Mouse (Mus musculus) myocyte (in vitro differentiated cells): ENCODE measurements around the gene Zfp146. TPM values are rescaled to one million over a fixed set of nuclear protein-coding genes. Genes with fewer than 3 reads are reported as not detected.

Experiments used
- H3K27me3 ChIP-seq: one replicate; pipeline ENCODE4 v1.6.1; 2011; ENCODE audit not compliant: control insufficient read depth, insufficient read depth, insufficient read length
- H3K36me3 ChIP-seq: one replicate; pipeline ENCODE4 v1.6.1; 2011; ENCODE audit not compliant: control insufficient read depth, insufficient read depth
- H3K4me2 ChIP-seq: one replicate; pipeline ENCODE4 v1.6.1; 2011; ENCODE audit warnings: low read depth, control low read depth
- H3K4me3 ChIP-seq: one replicate; pipeline ENCODE4 v1.5.1; 2011; ENCODE audit warnings: mild to moderate bottlenecking, control low read depth, moderate library complexity
- H3K79me2 ChIP-seq: one replicate; pipeline ENCODE4 v1.6.1; 2011; ENCODE audit not compliant: control insufficient read depth, insufficient read depth
- H3ac ChIP-seq: one replicate; pipeline ENCODE4 v1.6.1; 2011; ENCODE audit not compliant: control insufficient read depth, insufficient read length
- CEBPB ChIP-seq: IDR thresholded peaks from 2 replicates; pipeline ENCODE4 v1.6.1; 2011; ENCODE audit warnings: mild to moderate bottlenecking, moderate library complexity; ENCODE audit not compliant: poor library complexity, insufficient read depth, severe bottlenecking
- E2F4 ChIP-seq: IDR thresholded peaks from one replicate; pipeline ENCODE4 v1.6.1; 2011; ENCODE audit warnings: mild to moderate bottlenecking, control low read depth, moderate library complexity; ENCODE audit not compliant: insufficient read depth
- MAX ChIP-seq: IDR thresholded peaks from one replicate; pipeline ENCODE4 v1.6.1; 2011; ENCODE audit warnings: low read depth, mild to moderate bottlenecking, control low read depth
- MYOD1 ChIP-seq, 3 experiments: IDR thresholded peaks; one replicate each; pipeline ENCODE4 v1.6.1; 2011; ENCODE audit warnings: control low read depth in 2 of 3, low read depth in 2 of 3, mild to moderate bottlenecking in 2 of 3, moderate library complexity in 1 of 3; ENCODE audit not compliant: insufficient read length in 2 of 3, control insufficient read depth in 1 of 3
- MYOG ChIP-seq, 3 experiments: IDR thresholded peaks; one replicate each; pipeline ENCODE4 v1.6.1; 2011; ENCODE audit warnings: control low read depth in 2 of 3, low read depth in 2 of 3, mild to moderate bottlenecking in 2 of 3; ENCODE audit not compliant: insufficient read length in 2 of 3, control insufficient read depth in 1 of 3, insufficient read depth in 1 of 3
- POLR2A ChIP-seq: IDR thresholded peaks from one replicate; pipeline ENCODE4 v1.6.1; 2011; ENCODE audit warnings: low read depth, mild to moderate bottlenecking, control low read depth, moderate library complexity; ENCODE audit not compliant: insufficient read length
- POLR2AphosphoS2 ChIP-seq: IDR thresholded peaks from one replicate; pipeline ENCODE4 v1.6.1; 2011; ENCODE audit warnings: low read depth, control low read depth; ENCODE audit not compliant: insufficient read length
- REST ChIP-seq: IDR thresholded peaks from one replicate; pipeline ENCODE4 v1.6.1; 2011; ENCODE audit warnings: mild to moderate bottlenecking, control low read depth, moderate library complexity; ENCODE audit not compliant: insufficient read depth, insufficient read length
- SRF ChIP-seq: IDR thresholded peaks from one replicate; pipeline ENCODE4 v1.6.1; 2011; ENCODE audit warnings: low read depth; ENCODE audit not compliant: control insufficient read depth, insufficient read length
- TCF12 ChIP-seq: IDR thresholded peaks from one replicate; pipeline ENCODE4 v1.6.1; 2011; ENCODE audit warnings: mild to moderate bottlenecking, control low read depth; ENCODE audit not compliant: poor library complexity, insufficient read depth, severe bottlenecking
- TCF3 ChIP-seq: IDR thresholded peaks from one replicate; pipeline ENCODE4 v1.6.1; 2011; ENCODE audit warnings: low read depth, control low read depth; ENCODE audit not compliant: insufficient read length
- USF1 ChIP-seq: IDR thresholded peaks from one replicate; pipeline ENCODE4 v1.6.1; 2011; ENCODE audit warnings: low read depth, mild to moderate bottlenecking, control low read depth, moderate library complexity
- polyA plus RNA-seq: library from polyadenylated mRNA; unstranded; fragments of >200 nt; fragmentation: generic; extraction: Trizol; gene quantifications from one replicate; pipeline ENCODE4 v1.2.1, GENCODE M21; 2012; ENCODE audit warnings: missing spikeins

Zfp146 gene
- polyA plus RNA-seq, 1 experiment, result 13.2 TPM

DNA sequence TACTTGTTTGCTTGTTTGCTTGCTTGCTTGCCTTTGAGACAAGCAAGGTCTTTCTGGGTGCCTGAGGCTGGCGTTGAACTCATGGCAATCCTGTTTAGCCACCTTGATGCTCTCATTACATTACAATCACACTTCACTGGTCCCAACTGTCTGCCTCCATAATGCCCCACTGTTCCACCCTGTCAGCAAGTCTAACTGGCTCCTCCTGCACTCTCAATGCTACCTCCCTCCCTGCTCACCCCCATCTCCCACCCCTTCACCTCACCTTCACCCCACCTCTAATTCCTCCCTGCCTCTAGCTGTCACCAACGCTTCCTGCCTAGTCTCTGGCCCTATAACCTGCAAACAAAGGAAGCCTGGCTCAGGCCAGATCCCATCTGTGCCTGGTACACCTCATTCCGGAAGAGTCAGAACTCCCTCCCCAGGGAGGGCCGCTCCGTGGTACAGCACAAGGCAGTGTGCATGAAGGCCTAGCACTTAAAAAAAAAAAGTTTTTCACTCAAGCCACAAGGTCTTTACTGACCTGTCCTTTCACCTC lies 28.1 kb upstream of the Zfp146 start:
- no peak overlapping the region for H3K4me3 ChIP-seq
- no peak overlapping the region for H3ac ChIP-seq
- H3K36me3 ChIP-seq, result no peaks in the 10 kb centered on the region
- H3K79me2 ChIP-seq, result peaks cover 16% of the 10 kb centered on the region
- H3K27me3 ChIP-seq, result no peaks in the 10 kb centered on the region
- TF ChIP-seq E2F4 (no peak), TCF12 (no peak), TCF3 (no peak), SRF (no peak), MYOD1 (IDR thresholded peaks at IDR 0.05; ENCODE audit: control insufficient read depth in 1 of 3, insufficient read length in 2 of 3, low read depth in 2 of 3) (no peak), MYOG (IDR thresholded peaks at IDR 0.05; ENCODE audit: control insufficient read depth in 1 of 3, insufficient read depth in 1 of 3, insufficient read length in 2 of 3, low read depth in 2 of 3) (no peak), POLR2AphosphoS2 (no peak), REST (no peak), POLR2A (no peak), MAX (no peak), CEBPB (no peak), USF1 (no peak)
- no peak overlapping the region for H3K4me2 ChIP-seq

- no peak for TF ChIP-seq REST
- no peak for TF ChIP-seq MYOD1 (IDR thresholded peaks at IDR 0.05; ENCODE audit: control insufficient read depth in 1 of 3, insufficient read length in 2 of 3, low read depth in 2 of 3)
- no peak for TF ChIP-seq CEBPB
- TF ChIP-seq TCF3, result no peak
- TF ChIP-seq TCF12, result no peak
- TF ChIP-seq POLR2AphosphoS2, result peak; percentile 42
- no peak for TF ChIP-seq MAX
- TF ChIP-seq POLR2A, result peak; percentile 19
- TF ChIP-seq E2F4, result no peak
- no peak for TF ChIP-seq SRF
- no peak for TF ChIP-seq MYOG (IDR thresholded peaks at IDR 0.05; ENCODE audit: control insufficient read depth in 1 of 3, insufficient read depth in 1 of 3, insufficient read length in 2 of 3, low read depth in 2 of 3)
- Histone ChIP-seq H3K36me3 (peaks cover 7% of the 10 kb centered on the region), H3K27me3 (no peaks in the 10 kb centered on the region), H3ac (no peak overlapping the region), H3K4me3 (peak overlapping the region; percentile 83), H3K4me2 (peak overlapping the region; percentile 84), H3K79me2 (peaks cover 22% of the 10 kb centered on the region)
Observed at GRCm38 (mm10) chr7:30196171-30196570, 26.6 kb upstream of the Zfp146 start.

DNA sequence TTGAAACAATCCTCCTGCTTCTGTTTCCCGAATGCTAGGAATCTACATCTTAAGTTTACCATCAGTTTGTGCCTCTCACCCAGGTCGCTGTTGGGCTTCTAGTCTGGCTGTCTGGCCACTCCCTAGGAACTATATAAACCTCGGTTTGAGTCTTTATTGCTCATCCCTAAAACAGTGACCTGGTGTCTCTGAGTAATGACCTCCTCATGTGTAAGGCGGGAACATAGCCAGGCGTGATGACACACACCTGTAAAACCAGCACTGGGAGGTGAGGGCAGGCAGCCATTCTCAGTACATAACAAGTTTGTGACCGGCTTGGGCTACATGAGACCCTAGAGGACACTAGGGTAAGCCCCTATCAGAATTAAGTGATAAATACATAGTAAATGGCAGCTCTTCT lies 25.9 kb upstream of the Zfp146 start:
- Histone ChIP-seq H3K27me3 (no peaks in the 10 kb centered on the region), H3K36me3 (peaks cover 7% of the 10 kb centered on the region), H3K4me3 (peak overlapping the region; percentile 83), H3K79me2 (peaks cover 22% of the 10 kb centered on the region), H3ac (peak overlapping the region; percentile 30), H3K4me2 (peak overlapping the region; percentile 84)
- TF ChIP-seq TCF12 (no peak), CEBPB (no peak), E2F4 (no peak), MAX (no peak), POLR2AphosphoS2 (no peak), REST (no peak), TCF3 (no peak), SRF (no peak), POLR2A (no peak)

GRCm38 (mm10) chr7:30194884-30195283 lies 25.3 kb upstream of the Zfp146 start:
- peak overlapping the region; percentile 30 for H3ac ChIP-seq
- peaks cover 22% of the 10 kb centered on the region for H3K79me2 ChIP-seq
- TF ChIP-seq POLR2A (peak; percentile 94), REST (no peak), E2F4 (peak; percentile 26), SRF (peak; percentile 56), MYOG (IDR thresholded peaks at IDR 0.05; ENCODE audit: control insufficient read depth in 1 of 3, insufficient read depth in 1 of 3, insufficient read length in 2 of 3, low read depth in 2 of 3) (peak in 2 of 3 experiments; percentile 17 to 62), POLR2AphosphoS2 (peak; percentile 88), TCF3 (no peak), TCF12 (no peak), MYOD1 (IDR thresholded peaks at IDR 0.05; ENCODE audit: control insufficient read depth in 1 of 3, insufficient read length in 2 of 3, low read depth in 2 of 3) (peak in 2 of 3 experiments; percentile 15 to 44)
- peak overlapping the region; percentile 83 for H3K4me3 ChIP-seq
- H3K27me3 ChIP-seq, result no peaks in the 10 kb centered on the region
- peaks cover 7% of the 10 kb centered on the region for H3K36me3 ChIP-seq
- H3K4me2 ChIP-seq, result peak overlapping the region; percentile 84
